Mouse (Mus musculus): ENCODE data around the gene Gm614. TPM values are rescaled to one million over a fixed set of nuclear protein-coding genes. Genes with fewer than 3 reads are reported as not detected.

The Gm614 gene
- total and polyA plus RNA-seq, 3 experiments: 0.64 to 6.5 (median 1.3) TPM

DNA sequence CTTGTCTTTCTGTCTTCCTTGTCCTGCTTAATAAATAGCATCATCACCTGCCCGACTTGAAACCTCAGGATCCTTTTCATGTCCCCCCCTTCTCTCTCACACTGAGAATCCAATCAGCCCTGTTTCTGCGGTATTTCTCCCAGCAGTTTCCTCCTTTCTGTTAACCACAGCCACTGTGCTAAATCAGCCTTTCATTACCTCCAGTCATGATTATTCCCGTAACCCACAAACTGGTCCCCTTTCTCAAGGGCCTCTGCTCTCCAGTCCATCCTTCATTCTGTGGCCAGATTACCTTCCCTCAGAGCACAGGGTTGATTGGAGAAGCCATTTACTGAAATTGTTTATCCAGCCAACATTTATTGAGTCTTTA lies 4.9 kb upstream of the Gm614 start, which contains the start of gene Gm20489:
TSS of gene Gm20489 (minus strand) at position 269 of the 370 bp plus-strand sequence.
- peak within 1 kb of the TSS; percentile 66; the same call in 1 of the 2 replicates for H3K4me2 ChIP-seq (ENCODE audit: insufficient read depth, low read depth, poor library complexity, severe bottlenecking)
- H3K27me3 ChIP-seq (replicated peaks): no peaks in the 10 kb centered on the region
- in situ Hi-C loops (cut with MboI; ENCODE audit: low pct_ligation_motif_present, low pct_unique_long_range_greater_than_20kb, low sequenced_read_pairs): no loop called here
- H3K9me3 ChIP-seq (replicated peaks; ENCODE audit: low read length): no peaks in the 10 kb centered on the region
- peaks cover 28% of the 10 kb centered on the region for H3K79me2 ChIP-seq (replicated peaks; ENCODE audit: control insufficient read depth, extremely low read depth, insufficient read depth, poor library complexity, severe bottlenecking)
- no peak for DNase-seq (ENCODE audit: extremely low read depth)
- H3K36me3 ChIP-seq (replicated peaks in 1 of 2; ENCODE audit: control insufficient read depth in 1 of 2, insufficient read depth in 1 of 2, low read length in 1 of 2): peaks cover 21 to 26% of the 10 kb centered on the region in 2 experiments
- H3K27ac ChIP-seq (ENCODE audit: insufficient read depth, low read depth): peak within 1 kb of the TSS; percentile 96
- peaks cover 2 to 43% of the 10 kb centered on the region in 2 experiments; a peak in 2 of 4 replicates for H3K4me1 ChIP-seq (ENCODE audit: control insufficient read depth in 1 of 2, insufficient read depth in 2 of 2)
- dilution Hi-C loops (cut with MboI; ENCODE audit: extremely low pct_ligation_motif_present, extremely low pct_unique_long_range_greater_than_20kb, low sequenced_read_pairs): no loop called here
- H3K9ac ChIP-seq (ENCODE audit: insufficient read depth, low read depth): peak within 1 kb of the TSS; percentile 97
- peak within 1 kb of the TSS; percentile 64 to 88 (median 82) for H3K4me3 ChIP-seq (replicated peaks in 1 of 3; ENCODE audit: low read depth in 2 of 3, low read length in 2 of 3, poor library complexity in 1 of 3)
- TF ChIP-seq MAFK (IDR thresholded peaks at IDR 0.05; ENCODE audit: insufficient replicate concordance, low read length) (no peak), NRF1 (IDR thresholded peaks at IDR 0.05; ENCODE audit: low read depth, low read length) (no peak)

DNA sequence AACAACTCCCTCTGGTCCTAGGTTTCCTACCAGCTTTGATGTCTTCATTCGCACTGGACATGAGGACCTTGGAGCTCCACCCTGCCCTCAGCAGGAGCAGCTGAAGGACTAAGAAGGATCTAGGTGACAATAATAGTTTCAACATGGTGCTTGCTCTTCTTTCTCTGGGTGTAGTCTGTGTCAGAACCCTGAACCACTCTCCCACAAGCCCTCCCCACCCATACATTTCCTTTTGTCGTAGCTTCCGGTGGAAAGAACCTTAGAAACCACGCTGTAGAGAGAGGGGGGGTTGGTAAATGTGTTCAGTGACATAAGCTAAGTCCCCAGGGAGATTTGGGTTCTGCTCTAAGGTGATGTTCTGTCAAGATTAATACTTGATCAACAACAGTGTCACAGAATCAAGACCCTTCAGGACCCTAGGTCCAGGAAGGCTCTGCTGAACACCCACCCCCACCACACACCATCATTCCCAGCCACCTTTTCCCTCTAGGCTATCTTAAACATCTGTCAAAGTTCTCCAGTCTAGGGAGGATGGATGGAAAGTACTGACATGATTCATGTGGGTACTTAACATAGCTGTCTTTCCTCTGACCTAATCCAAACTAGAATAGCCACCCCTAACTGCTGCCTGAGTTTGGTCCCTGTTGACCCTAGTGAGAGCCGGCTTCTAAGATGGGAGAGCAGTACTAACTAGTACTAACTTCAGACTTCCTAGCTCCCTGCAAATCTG lies 4.4 kb upstream of the Gm614 start, which contains the start of gene Il2rg:
TSS of gene Il2rg (minus strand) at position 231 of the 730 bp plus-strand sequence.
- in situ Hi-C loops (cut with MboI; ENCODE audit: low pct_ligation_motif_present, low pct_unique_long_range_greater_than_20kb, low sequenced_read_pairs) (no loop called here), dilution Hi-C loops (cut with MboI; ENCODE audit: extremely low pct_ligation_motif_present, extremely low pct_unique_long_range_greater_than_20kb, low sequenced_read_pairs) (no loop called here)
- Histone ChIP-seq H3K9ac (ENCODE audit: insufficient read depth, low read depth) (peak within 1 kb of the TSS; percentile 97), H3K79me2 (replicated peaks; ENCODE audit: control insufficient read depth, extremely low read depth, insufficient read depth, poor library complexity, severe bottlenecking) (peaks cover 28% of the 10 kb centered on the region), H3K9me3 (replicated peaks; ENCODE audit: low read length) (no peaks in the 10 kb centered on the region), H3K27ac (ENCODE audit: insufficient read depth, low read depth) (peak within 1 kb of the TSS; percentile 96), H3K36me3 (replicated peaks in 1 of 2; ENCODE audit: control insufficient read depth in 1 of 2, insufficient read depth in 1 of 2, low read length in 1 of 2) (peaks cover 26 to 32% of the 10 kb centered on the region in 2 experiments), H3K4me2 (ENCODE audit: insufficient read depth, low read depth, poor library complexity, severe bottlenecking) (peak within 1 kb of the TSS; percentile 92), H3K27me3 (replicated peaks) (no peaks in the 10 kb centered on the region), H3K4me3 (replicated peaks in 1 of 3; ENCODE audit: low read depth in 2 of 3, low read length in 2 of 3, poor library complexity in 1 of 3) (peak within 1 kb of the TSS; percentile 64 to 88 (median 82)), H3K4me1 (ENCODE audit: control insufficient read depth in 1 of 2, insufficient read depth in 2 of 2) (peaks cover 2 to 46% of the 10 kb centered on the region in 2 experiments; a peak in 2 of 4 replicates)
- DNase-seq (ENCODE audit: extremely low read depth): peak; percentile 89
- TF ChIP-seq USF1 (IDR thresholded peaks at IDR 0.05; ENCODE audit: low read depth, low read length) (no peak), MEF2A (IDR thresholded peaks at IDR 0.05; ENCODE audit: borderline replicate concordance, low read depth, low read length) (peak; percentile 77), IRF4 (IDR thresholded peaks at IDR 0.05; ENCODE audit: low read depth, low read length) (peak; percentile 51), MXI1 (IDR thresholded peaks at IDR 0.05; ENCODE audit: low read depth, low read length) (peak; percentile 34; the same call in 1 of the 2 replicates), SIN3A (IDR thresholded peaks at IDR 0.05; ENCODE audit: low read length) (peak; percentile 33; the same call in 1 of the 2 replicates), ETS1 (conservative IDR thresholded peaks at IDR 0.05; ENCODE audit: low read depth, low read length) (peak; percentile 75), JUN (IDR thresholded peaks at IDR 0.05; ENCODE audit: insufficient read depth, low read depth, low read length) (peak; percentile 65), MAZ (IDR thresholded peaks at IDR 0.05; ENCODE audit: low read depth, low read length) (peak; percentile 81; the same call in 1 of the 2 replicates), JUND (conservative IDR thresholded peaks at IDR 0.05; ENCODE audit: low read depth, low read length) (peak; percentile 61), POLR2A (IDR thresholded peaks at IDR 0.05; ENCODE audit: low read depth, low read length) (peak; percentile 76), MYC (IDR thresholded peaks at IDR 0.05; ENCODE audit: low read depth, low read length) (peak; percentile 85), PAX5 (IDR thresholded peaks at IDR 0.05; ENCODE audit: low read length) (no peak), GABPA (IDR thresholded peaks at IDR 0.05; ENCODE audit: insufficient replicate concordance, low read depth, low read length) (no peak), ZKSCAN1 (IDR thresholded peaks at IDR 0.05; ENCODE audit: borderline replicate concordance, low read depth, low read length) (no peak), TBP (conservative IDR thresholded peaks at IDR 0.05; ENCODE audit: low read depth, low read length) (peak; percentile 87), ZMIZ1 (IDR thresholded peaks at IDR 0.05; ENCODE audit: low read depth, low read length) (no peak), CHD1 (IDR thresholded peaks at IDR 0.05; ENCODE audit: low read depth, low read length) (no peak), RAD21 (IDR thresholded peaks at IDR 0.05; ENCODE audit: low read depth, low read length) (no peak), TCF12 (IDR thresholded peaks at IDR 0.05; ENCODE audit: low read depth, low read length) (0 out of 2 replicates have a peak, but pooled peaks have one; percentile 52), CHD2 (IDR thresholded peaks at IDR 0.05; ENCODE audit: low read length) (peak; percentile 83), POLR2AphosphoS2 (IDR thresholded peaks at IDR 0.05; ENCODE audit: low read depth, low read length) (peak; percentile 74; the same call in 1 of the 2 replicates), E2F4 (IDR thresholded peaks at IDR 0.05; ENCODE audit: insufficient replicate concordance, low read depth, low read length) (no peak), NRF1 (IDR thresholded peaks at IDR 0.05; ENCODE audit: low read depth, low read length) (no peak), NELFE (IDR thresholded peaks at IDR 0.05; ENCODE audit: low read depth, low read length) (peak; percentile 61), EP300 (IDR thresholded peaks at IDR 0.05; ENCODE audit: low read length) (peak; percentile 70), MAX (IDR thresholded peaks at IDR 0.05; ENCODE audit: low read length) (peak; percentile 30; the same call in 1 of the 2 replicates), CTCF (conservative IDR thresholded peaks at IDR 0.05 in 1 of 2, IDR thresholded peaks at IDR 0.05 in 1 of 2; ENCODE audit: low read depth in 2 of 2, low read length in 2 of 2) (no peak), HCFC1 (IDR thresholded peaks at IDR 0.05; ENCODE audit: low read depth, low read length) (peak; percentile 51; the same call in 1 of the 2 replicates), BHLHE40 (IDR thresholded peaks at IDR 0.05; ENCODE audit: low read depth, low read length) (0 out of 2 replicates have a peak, but pooled peaks have one; percentile 18), KAT2A (IDR thresholded peaks at IDR 0.05; ENCODE audit: insufficient replicate concordance, low read length) (0 out of 2 replicates have a peak, but pooled peaks have one; percentile 42)

All from CH12.LX (cell line).